Mouse (Mus musculus): ENCODE measurements around the gene Gm11568. TPM values are rescaled to one million over a fixed set of nuclear protein-coding genes. Genes with fewer than 3 reads are reported as not detected.
"Not testable (repeated sequence)": the region's sequence is repeated elsewhere in the genome, so short reads cannot be mapped to it uniquely, and the experiment has no call there.

Gene Gm11568
- total RNA-seq (2015; ENCODE audit: low replicate concordance) = not detected in 2 replicates
- total RNA-seq (2017; ENCODE audit: low replicate concordance) = not detected in 2 replicates

- ATAC-seq (replicated peaks; ENCODE audit: low FRiP score, poor library complexity, severe bottlenecking) = no peak
Measured at GRCm38 (mm10) chr11:99857617-99858016, at the start of gene Gm11568. TSS of gene Gm11568 (plus strand) at chr11:99857917.

GRCm38 (mm10) chr11:99809792-99810191 lies 47.9 kb upstream of the Gm11568 start, which contains the start of gene Krtap4-13:
TSS of gene Krtap4-13 (minus strand) at chr11:99809892.
- not testable (repeated sequence) for ATAC-seq (replicated peaks; ENCODE audit: low FRiP score, poor library complexity, severe bottlenecking)

GRCm38 (mm10) chr11:99815566-99815965 lies 42.2 kb upstream of the Gm11568 start, which contains the start of gene Gm11564:
TSS of gene Gm11564 (minus strand) at chr11:99815666.
- not testable (repeated sequence) for ATAC-seq (replicated peaks; ENCODE audit: low FRiP score, poor library complexity, severe bottlenecking)

GRCm38 (mm10) chr11:99837966-99838365 lies 19.8 kb upstream of the Gm11568 start, which contains the start of gene 2300003K06Rik:
TSS of gene 2300003K06Rik (minus strand) at chr11:99838066.
- ATAC-seq (replicated peaks; ENCODE audit: low FRiP score, poor library complexity, severe bottlenecking) = no peak

GRCm38 (mm10) chr11:99842185-99842584 lies 15.5 kb upstream of the Gm11568 start:
- ATAC-seq (replicated peaks; ENCODE audit: low FRiP score, poor library complexity, severe bottlenecking) = no peak

GRCm38 (mm10) chr11:99846746-99847145 lies 11.0 kb upstream of the Gm11568 start:
- ATAC-seq (replicated peaks; ENCODE audit: low FRiP score, poor library complexity, severe bottlenecking) = no peak

GRCm38 (mm10) chr11:99851508-99851907 lies 6.2 kb upstream of the Gm11568 start, which contains the start of gene Krtap4-16:
TSS of gene Krtap4-16 (minus strand) at chr11:99851608.
- ATAC-seq (replicated peaks; ENCODE audit: low FRiP score, poor library complexity, severe bottlenecking) = no peak

- ATAC-seq (replicated peaks; ENCODE audit: low FRiP score, poor library complexity, severe bottlenecking) = no peak
Measured at GRCm38 (mm10) chr11:99854121-99854520, 3.6 kb upstream of the Gm11568 start.

GRCm38 (mm10) chr11:99858761-99859160 lies 1.0 kb downstream of the Gm11568 start:
- ATAC-seq (replicated peaks; ENCODE audit: low FRiP score, poor library complexity, severe bottlenecking) = no peak

- ATAC-seq (replicated peaks; ENCODE audit: low FRiP score, poor library complexity, severe bottlenecking) = not testable (repeated sequence)
Measured at GRCm38 (mm10) chr11:99864176-99864575, 6.5 kb downstream of the Gm11568 start, which contains the start of gene Gm11559. TSS of gene Gm11559 (plus strand) at chr11:99864476.

- ATAC-seq (replicated peaks; ENCODE audit: low FRiP score, poor library complexity, severe bottlenecking) = not testable (repeated sequence)
Measured at GRCm38 (mm10) chr11:99873089-99873488, 15.4 kb downstream of the Gm11568 start, which contains the start of gene Krtap9-1. TSS of gene Krtap9-1 (plus strand) at chr11:99873389.

- not testable (repeated sequence) for ATAC-seq (replicated peaks; ENCODE audit: low FRiP score, poor library complexity, severe bottlenecking)
Measured at GRCm38 (mm10) chr11:99878887-99879286, 21.2 kb downstream of the Gm11568 start, which contains the start of gene Gm11567. TSS of gene Gm11567 (plus strand) at chr11:99879187.

GRCm38 (mm10) chr11:99907620-99908019 lies 49.9 kb downstream of the Gm11568 start, which contains the start of gene Krtap31-1:
TSS of gene Krtap31-1 (plus strand) at chr11:99907920.
- ATAC-seq (replicated peaks; ENCODE audit: low FRiP score, poor library complexity, severe bottlenecking) = no peak

Other genes starting within 250 kb of the Gm11568 start
Only the 30 nearest of the 38 such genes appear.
- not detected in 2 replicates for gene Krtap4-7, start 213.8 kb upstream of the Gm11568 start, total RNA-seq (2015; ENCODE audit: low replicate concordance)
- not detected in 2 replicates for gene Krtap4-7, start 213.8 kb upstream of the Gm11568 start, total RNA-seq (2017; ENCODE audit: low replicate concordance)
- not detected in 2 replicates for gene Gm11555, start 207.7 kb upstream of the Gm11568 start, total RNA-seq (2015; ENCODE audit: low replicate concordance)
- gene Gm11555, start 207.7 kb upstream of the Gm11568 start, total RNA-seq (2017; ENCODE audit: low replicate concordance) = not detected in 2 replicates
- not detected in 2 replicates for gene Gm11563, start 199.0 kb upstream of the Gm11568 start, total RNA-seq (2015; ENCODE audit: low replicate concordance)
- gene Gm11563, start 199.0 kb upstream of the Gm11568 start, total RNA-seq (2017; ENCODE audit: low replicate concordance) = not detected in 2 replicates
- gene Krtap4-6, start 192.0 kb upstream of the Gm11568 start, total RNA-seq (2015; ENCODE audit: low replicate concordance) = not detected in 2 replicates
- gene Krtap4-6, start 192.0 kb upstream of the Gm11568 start, total RNA-seq (2017; ENCODE audit: low replicate concordance) = not detected in 2 replicates
- gene Gm14190, start 167.2 kb upstream of the Gm11568 start, total RNA-seq (2015; ENCODE audit: low replicate concordance) = not detected in 2 replicates
- not detected in 2 replicates for gene Gm14190, start 167.2 kb upstream of the Gm11568 start, total RNA-seq (2017; ENCODE audit: low replicate concordance)
- gene Gm14180, start 123.6 kb upstream of the Gm11568 start, total RNA-seq (2015; ENCODE audit: low replicate concordance) = not detected in 2 replicates
- gene Gm14180, start 123.6 kb upstream of the Gm11568 start, total RNA-seq (2017; ENCODE audit: low replicate concordance) = not detected in 2 replicates
- gene Gm11595, start 85.0 kb upstream of the Gm11568 start, total RNA-seq (2015; ENCODE audit: low replicate concordance) = not detected in 2 replicates
- not detected in 2 replicates for gene Gm11595, start 85.0 kb upstream of the Gm11568 start, total RNA-seq (2017; ENCODE audit: low replicate concordance)
- gene Krtap4-8, start 77.2 kb upstream of the Gm11568 start, total RNA-seq (2015; ENCODE audit: low replicate concordance) = not detected in 2 replicates
- gene Krtap4-8, start 77.2 kb upstream of the Gm11568 start, total RNA-seq (2017; ENCODE audit: low replicate concordance) = not detected in 2 replicates
- not detected in 2 replicates for gene Krtap4-9, start 72.7 kb upstream of the Gm11568 start, total RNA-seq (2015; ENCODE audit: low replicate concordance)
- gene Krtap4-9, start 72.7 kb upstream of the Gm11568 start, total RNA-seq (2017; ENCODE audit: low replicate concordance) = not detected in 2 replicates
- gene Gm11596, start 64.5 kb upstream of the Gm11568 start, total RNA-seq (2015; ENCODE audit: low replicate concordance) = not detected in 2 replicates
- gene Gm11596, start 64.5 kb upstream of the Gm11568 start, total RNA-seq (2017; ENCODE audit: low replicate concordance) = not detected in 2 replicates
- not detected in 2 replicates for gene Gm11569, start 59.0 kb upstream of the Gm11568 start, total RNA-seq (2015; ENCODE audit: low replicate concordance)
- not detected in 2 replicates for gene Gm11569, start 59.0 kb upstream of the Gm11568 start, total RNA-seq (2017; ENCODE audit: low replicate concordance)
- gene Gm11554, start 53.5 kb upstream of the Gm11568 start, total RNA-seq (2015; ENCODE audit: low replicate concordance) = not detected in 2 replicates
- not detected in 2 replicates for gene Gm11554, start 53.5 kb upstream of the Gm11568 start, total RNA-seq (2017; ENCODE audit: low replicate concordance)
- gene Krtap4-13, start 48.0 kb upstream of the Gm11568 start, total RNA-seq (2015; ENCODE audit: low replicate concordance) = not detected in 2 replicates
- not detected in 2 replicates for gene Krtap4-13, start 48.0 kb upstream of the Gm11568 start, total RNA-seq (2017; ENCODE audit: low replicate concordance)
- gene Gm11564, start 42.3 kb upstream of the Gm11568 start, total RNA-seq (2015; ENCODE audit: low replicate concordance) = not detected in 2 replicates
- not detected in 2 replicates for gene Gm11564, start 42.3 kb upstream of the Gm11568 start, total RNA-seq (2017; ENCODE audit: low replicate concordance)
- not detected in 2 replicates for gene 2300003K06Rik, start 19.9 kb upstream of the Gm11568 start, total RNA-seq (2015; ENCODE audit: low replicate concordance)
- gene 2300003K06Rik, start 19.9 kb upstream of the Gm11568 start, total RNA-seq (2017; ENCODE audit: low replicate concordance) = not detected in 2 replicates
- gene Krtap4-16, start 6.3 kb upstream of the Gm11568 start, total RNA-seq (2015; ENCODE audit: low replicate concordance) = not detected in 2 replicates
- not detected in 2 replicates for gene Krtap4-16, start 6.3 kb upstream of the Gm11568 start, total RNA-seq (2017; ENCODE audit: low replicate concordance)
- gene Gm11559, start 6.6 kb downstream of the Gm11568 start, total RNA-seq (2015; ENCODE audit: low replicate concordance) = not detected in 2 replicates
- gene Gm11559, start 6.6 kb downstream of the Gm11568 start, total RNA-seq (2017; ENCODE audit: low replicate concordance) = 1.3 TPM in 1 of 2 replicates, not detected in the other
- not detected in 2 replicates for gene Krtap9-1, start 15.5 kb downstream of the Gm11568 start, total RNA-seq (2015; ENCODE audit: low replicate concordance)
- not detected in 2 replicates for gene Krtap9-1, start 15.5 kb downstream of the Gm11568 start, total RNA-seq (2017; ENCODE audit: low replicate concordance)
- gene Gm11567, start 21.3 kb downstream of the Gm11568 start, total RNA-seq (2015; ENCODE audit: low replicate concordance) = not detected in 2 replicates
- not detected in 2 replicates for gene Gm11567, start 21.3 kb downstream of the Gm11568 start, total RNA-seq (2017; ENCODE audit: low replicate concordance)
- not detected in 2 replicates for gene Krtap31-1, start 50.0 kb downstream of the Gm11568 start, total RNA-seq (2015; ENCODE audit: low replicate concordance)
- gene Krtap31-1, start 50.0 kb downstream of the Gm11568 start, total RNA-seq (2017; ENCODE audit: low replicate concordance) = not detected in 2 replicates
- not detected in 2 replicates for gene Gm11565, start 56.8 kb downstream of the Gm11568 start, total RNA-seq (2015; ENCODE audit: low replicate concordance)
- not detected in 2 replicates for gene Gm11565, start 56.8 kb downstream of the Gm11568 start, total RNA-seq (2017; ENCODE audit: low replicate concordance)
- not detected in 2 replicates for gene Krtap31-2, start 78.4 kb downstream of the Gm11568 start, total RNA-seq (2015; ENCODE audit: low replicate concordance)
- gene Krtap31-2, start 78.4 kb downstream of the Gm11568 start, total RNA-seq (2017; ENCODE audit: low replicate concordance) = not detected in 2 replicates
- gene Krtap9-5, start 90.6 kb downstream of the Gm11568 start, total RNA-seq (2015; ENCODE audit: low replicate concordance) = not detected in 2 replicates
- not detected in 2 replicates for gene Krtap9-5, start 90.6 kb downstream of the Gm11568 start, total RNA-seq (2017; ENCODE audit: low replicate concordance)
- not detected in 2 replicates for gene Krtap29-1, start 121.1 kb downstream of the Gm11568 start, total RNA-seq (2015; ENCODE audit: low replicate concordance)
- gene Krtap29-1, start 121.1 kb downstream of the Gm11568 start, total RNA-seq (2017; ENCODE audit: low replicate concordance) = not detected in 2 replicates
- gene Krtap16-1, start 128.7 kb downstream of the Gm11568 start, total RNA-seq (2015; ENCODE audit: low replicate concordance) = not detected in 2 replicates
- not detected in 2 replicates for gene Krtap16-1, start 128.7 kb downstream of the Gm11568 start, total RNA-seq (2017; ENCODE audit: low replicate concordance)
- not detected in 2 replicates for gene Krtap17-1, start 136.1 kb downstream of the Gm11568 start, total RNA-seq (2015; ENCODE audit: low replicate concordance)
- gene Krtap17-1, start 136.1 kb downstream of the Gm11568 start, total RNA-seq (2017; ENCODE audit: low replicate concordance) = not detected in 2 replicates
- gene Krt33a, start 158.3 kb downstream of the Gm11568 start, total RNA-seq (2015; ENCODE audit: low replicate concordance) = not detected in 2 replicates
- not detected in 2 replicates for gene Krt33a, start 158.3 kb downstream of the Gm11568 start, total RNA-seq (2017; ENCODE audit: low replicate concordance)
- gene Krt33b, start 172.0 kb downstream of the Gm11568 start, total RNA-seq (2015; ENCODE audit: low replicate concordance) = not detected in 2 replicates
- gene Krt33b, start 172.0 kb downstream of the Gm11568 start, total RNA-seq (2017; ENCODE audit: low replicate concordance) = not detected in 2 replicates
- not detected in 2 replicates for gene Krt34, start 183.6 kb downstream of the Gm11568 start, total RNA-seq (2015; ENCODE audit: low replicate concordance)
- gene Krt34, start 183.6 kb downstream of the Gm11568 start, total RNA-seq (2017; ENCODE audit: low replicate concordance) = not detected in 2 replicates
- not detected in 2 replicates for gene Krt31, start 192.6 kb downstream of the Gm11568 start, total RNA-seq (2015; ENCODE audit: low replicate concordance)
- gene Krt31, start 192.6 kb downstream of the Gm11568 start, total RNA-seq (2017; ENCODE audit: low replicate concordance) = not detected in 2 replicates